Mouse (Mus musculus) liver, embryonic 14.5 days (tissue): ENCODE data around the gene Scgb1b30.

Experiments
- CTCF ChIP-seq: IDR thresholded peaks from 2 replicates; pipeline ENCODE4 v1.5.1; 2016; ENCODE audit warnings: antibody characterized with exemption, low read depth, control low read depth
- EP300 ChIP-seq: IDR thresholded peaks from 2 replicates; pipeline ENCODE4 v1.6.1; 2016; ENCODE audit warnings: antibody characterized with exemption, low read depth

- no peak for TF ChIP-seq EP300
- TF ChIP-seq CTCF, result no peak
These were observed 4.8 kb downstream of the Scgb1b30 start for GRCm38 (mm10) chr7:34100002-34100401.
